Mouse (Mus musculus): ENCODE measurements around the gene Hoxa2.

GRCm38 (mm10) chr6:52200751-52201250, 36.2 kb upstream of the Hoxa2 start:
- TF ChIP-seq CTCF (IDR thresholded peaks at IDR 0.05; ENCODE audit: extremely low read depth, insufficient read length, insufficient replicate concordance, low read depth, low read length) (no peak), POLR2A (IDR thresholded peaks at IDR 0.05; ENCODE audit: low read depth, low read length) (no peak)

Data from small intestine, adult 2 months (tissue).